ENCODE assay signal across 25 mouse cellular contexts in genomic region chr10:22867210-22867609, GRCm38 (mm10). TPM values are rescaled to one million over a fixed set of nuclear protein-coding genes. Genes with fewer than 3 reads are reported as not detected.
DNase-seq lines count a peak whose midpoint lies in the region; ATAC-seq lines count a peak whose summit lies in the region.
"Had no signal": no experiment of that assay in that cellular context is flagged by ENCODE, and none has a peak within 500 bp of the region (broad histone marks: within the 10 kb centered on the region; RNA-seq: fewer than 3 reads in every experiment).

No protein-coding gene starts in this region.

- ATAC-seq in kidney, embryonic 15.5 days (replicated peaks; ENCODE audit: low FRiP score): no peak
- 0 out of 2 replicates have a peak, but pooled peaks have one; percentile 37 for ATAC-seq in lung, embryonic 15.5 days (ENCODE audit: borderline replicate concordance, extremely low read depth, low FRiP score, low TSS enrichment)
- ATAC-seq in common myeloid progenitor, adult 5-6 weeks (replicated peaks; ENCODE audit: low read depth, poor library complexity, severe bottlenecking): peak; percentile 90
- peak; percentile 69 for ATAC-seq in megakaryocyte, adult 5-6 weeks (ENCODE audit: poor library complexity, severe bottlenecking)
- ATAC-seq: forebrain, embryonic 13.5 days; forebrain, embryonic 16.5 days; hindbrain, postnatal 0 days; Patski had no signal

- H3K36me3 ChIP-seq in kidney, embryonic 15.5 days: no peaks in the 10 kb centered on the region
- no peaks in the 10 kb centered on the region for H3K36me3 ChIP-seq in lung, embryonic 15.5 days
- H3K36me3 ChIP-seq: forebrain, embryonic 10.5 days had no signal

- no peaks in the 10 kb centered on the region for H3K27me3 ChIP-seq in kidney, embryonic 15.5 days
- no peaks in the 10 kb centered on the region for H3K27me3 ChIP-seq in lung, embryonic 15.5 days
- H3K27me3 ChIP-seq: forebrain, embryonic 13.5 days had no signal

- intact Hi-C loops in heart, postnatal 36 days (cut with DNase I): no loop called here

- H3K27ac ChIP-seq in kidney, embryonic 15.5 days: 0 out of 2 replicates have a peak overlapping the region, but pooled peaks have one; percentile 45
- H3K27ac ChIP-seq in lung, embryonic 15.5 days: no peak overlapping the region
- H3K27ac ChIP-seq: forebrain, embryonic 10.5 days; forebrain, embryonic 13.5 days; hindbrain, embryonic 14.5 days; hindbrain, postnatal 0 days had no signal

- 86% methylated on average over 2 of the region's 2 CpGs for WGBS in kidney, embryonic 15.5 days
- WGBS in lung, embryonic 15.5 days: 67% methylated on average over 2 of the region's 2 CpGs

- no peaks in the 10 kb centered on the region for H3K9me3 ChIP-seq in kidney, embryonic 15.5 days (replicated peaks)
- H3K9me3 ChIP-seq in lung, embryonic 15.5 days: no peaks in the 10 kb centered on the region
- H3K9me3 ChIP-seq: forebrain, embryonic 10.5 days; forebrain, embryonic 13.5 days had no signal

- H3K4me3 ChIP-seq in kidney, embryonic 15.5 days (replicated peaks): no peak overlapping the region
- no peak overlapping the region for H3K4me3 ChIP-seq in lung, embryonic 15.5 days
- H3K4me3 ChIP-seq: forebrain, embryonic 10.5 days; forebrain, embryonic 13.5 days had no signal

- H3K4me1 ChIP-seq in kidney, embryonic 15.5 days: peaks cover 11% of the 10 kb centered on the region
- H3K4me1 ChIP-seq in lung, embryonic 15.5 days: peaks cover 11% of the 10 kb centered on the region

- H3K4me2 ChIP-seq in kidney, embryonic 15.5 days: no peak overlapping the region
- no peak overlapping the region for H3K4me2 ChIP-seq in lung, embryonic 15.5 days
- H3K4me2 ChIP-seq: forebrain, embryonic 13.5 days; heart, embryonic 11.5 days; hindbrain, embryonic 14.5 days had no signal

- no peak overlapping the region for H3K9ac ChIP-seq in kidney, embryonic 15.5 days
- no peak overlapping the region for H3K9ac ChIP-seq in lung, embryonic 15.5 days
- H3K9ac ChIP-seq: forebrain, embryonic 13.5 days; hindbrain, embryonic 14.5 days had no signal

- no peak for DNase-seq in kidney, adult 9 months
- no peak for DNase-seq in lung, postnatal 10 days
- DNase-seq in heart, postnatal 36 days: no peak
- no peak for DNase-seq in urinary bladder, adult 2 months (ENCODE audit: low spot score)
- DNase-seq: adrenal gland, postnatal 10 days; adrenal gland, postnatal 36 days; cerebellum, adult 11 months; cerebellum, adult 8-10 months; cerebellum, postnatal 10 days; cerebellum, postnatal 36 days; gastrocnemius, postnatal 10 days; gastrocnemius, postnatal 36 days had no signal

RNA-seq across cellular contexts. Expression of gene Tcf21, which starts 47.2 kb away (rescaled TPM):
- polyA plus RNA-seq in kidney, embryonic 15.5 days (2015; fragmentation: Nextera tagmentation; extraction: Ambion mirVana): 325 and 329 TPM in 2 replicates
- 279 and 296 TPM in 2 replicates for polyA plus RNA-seq in lung, embryonic 15.5 days (2015; fragmentation: Nextera tagmentation; extraction: Ambion mirVana)
- total RNA-seq in common myeloid progenitor, adult 5-6 weeks (2017): not detected in 2 replicates
- total RNA-seq in megakaryocyte, adult 5-6 weeks (2015): not detected in 2 replicates
- total RNA-seq in megakaryocyte, adult 5-6 weeks (2017): not detected in 2 replicates
- total RNA-seq in heart, postnatal 36 days (2021): 10 to 100 TPM; 10.3 to 12.4 TPM
- 285 and 296 TPM in 2 replicates for polyA plus RNA-seq in urinary bladder, adult 2 months (2012; rRNA removed)
- total RNA-seq: ES-E14; gastrocnemius, adult 18-20 months; gastrocnemius, postnatal 10 days; gastrocnemius, postnatal 36 days had no signal
- polyA plus RNA-seq: forebrain, embryonic 10.5 days; Patski had no signal

Comparison
In these comparisons a context has a peak if more than half of its experiments do, and no peak if none do; other contexts are left out.
1. RNA of gene Tcf21, which starts 47.2 kb away (total RNA-seq): 10.3 to 12.4 TPM in heart, postnatal 36 days; not detected in common myeloid progenitor, adult 5-6 weeks and not detected in megakaryocyte, adult 5-6 weeks; every median in the first group is over 10 times any median in the second.